Mouse (Mus musculus): Measurements from ENCODE around the gene Gpc5.
A peak's percentile ranks its signal among the peaks of the same experiment; 100 is the strongest.

Gene Gpc5

DNA sequence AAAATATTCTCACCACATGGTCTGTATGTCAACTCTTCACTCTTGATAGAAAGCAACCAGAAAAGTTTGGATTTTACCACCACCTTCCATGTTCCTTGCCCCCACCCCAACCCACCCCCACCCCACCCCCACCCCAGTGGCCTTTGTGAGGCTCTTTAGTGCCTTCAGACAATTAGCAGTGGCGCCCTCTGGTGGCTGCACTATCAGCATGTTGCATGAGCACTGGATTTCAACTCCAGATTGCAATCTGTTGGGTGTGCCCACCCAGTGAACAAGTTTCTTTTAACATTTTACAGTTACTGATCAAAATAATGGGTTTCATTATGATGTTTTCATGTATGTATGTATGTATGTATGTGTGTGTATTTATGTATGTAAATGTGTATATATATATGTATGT is 279.1 kb downstream of the Gpc5 start:
- DNase-seq = peak; percentile 22

DNA sequence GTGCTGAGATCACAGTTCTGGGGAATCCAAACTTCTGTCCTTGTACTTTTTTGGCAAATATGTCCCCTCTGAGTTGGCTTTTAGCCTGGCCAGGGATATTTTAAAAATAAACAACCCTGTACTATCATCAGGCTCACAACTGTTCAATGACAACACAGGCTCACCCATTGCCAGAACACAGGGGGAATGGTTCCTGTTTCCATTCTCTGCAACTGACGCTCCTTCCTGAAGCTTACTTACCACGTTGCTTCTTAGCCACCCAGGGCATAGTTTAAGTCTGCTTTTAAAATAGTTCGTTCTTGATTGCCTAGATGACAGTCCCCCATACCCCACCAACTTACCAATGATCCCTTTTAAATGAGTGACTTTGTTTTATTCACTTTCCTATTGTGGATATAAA is 299.8 kb downstream of the Gpc5 start:
- no peak for DNase-seq

DNA sequence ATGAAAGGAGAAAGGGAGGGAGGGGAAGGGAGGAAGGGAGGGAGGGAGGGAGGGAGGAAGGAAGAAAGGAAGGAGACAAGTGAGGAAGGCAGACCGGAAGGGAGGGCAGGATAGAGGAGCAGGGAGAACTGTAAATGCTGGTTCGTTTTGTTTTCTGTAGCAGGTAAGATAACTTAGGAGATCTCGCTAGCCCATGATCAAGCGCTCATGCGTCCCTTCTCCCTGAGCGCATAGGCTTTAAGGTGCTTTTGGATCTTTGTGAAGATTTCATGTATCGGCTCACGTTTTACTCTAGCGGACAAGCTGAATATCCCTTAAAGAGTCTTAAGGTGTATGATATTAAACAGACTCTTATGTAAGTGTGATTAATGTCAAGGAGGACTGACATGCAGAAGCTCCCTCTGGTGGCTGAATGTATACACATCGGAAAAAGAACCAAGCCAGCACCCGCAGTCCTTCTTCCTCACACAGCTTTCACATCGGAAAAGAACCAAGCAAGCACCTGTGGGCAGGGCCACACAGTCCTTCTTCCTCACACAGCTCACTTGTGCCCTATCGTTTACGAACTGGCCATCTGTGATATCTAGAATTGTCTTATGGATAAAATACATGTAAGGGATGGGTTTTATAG is 301.0 kb downstream of the Gpc5 start:
- DNase-seq = peak; percentile 15

DNA sequence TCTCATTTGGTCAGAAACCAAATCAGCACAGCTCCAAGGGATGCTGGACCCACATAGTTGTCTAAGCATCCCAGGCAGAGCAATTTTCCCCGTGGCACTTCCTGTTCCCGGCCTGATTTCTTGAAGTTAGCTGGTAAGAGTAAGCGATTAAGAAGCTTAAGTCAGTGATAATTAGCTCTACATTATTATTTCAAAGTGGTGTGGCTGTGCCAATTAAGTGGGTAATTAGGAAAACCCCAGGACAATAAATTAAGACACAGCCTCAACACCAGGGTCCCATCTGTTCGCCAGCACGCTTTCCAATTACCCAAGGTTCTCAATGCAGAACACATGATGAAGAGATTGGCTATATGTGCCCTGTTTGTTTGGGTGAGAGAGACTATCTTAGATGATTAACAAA is 314.6 kb downstream of the Gpc5 start:
- no peak for DNase-seq

DNA sequence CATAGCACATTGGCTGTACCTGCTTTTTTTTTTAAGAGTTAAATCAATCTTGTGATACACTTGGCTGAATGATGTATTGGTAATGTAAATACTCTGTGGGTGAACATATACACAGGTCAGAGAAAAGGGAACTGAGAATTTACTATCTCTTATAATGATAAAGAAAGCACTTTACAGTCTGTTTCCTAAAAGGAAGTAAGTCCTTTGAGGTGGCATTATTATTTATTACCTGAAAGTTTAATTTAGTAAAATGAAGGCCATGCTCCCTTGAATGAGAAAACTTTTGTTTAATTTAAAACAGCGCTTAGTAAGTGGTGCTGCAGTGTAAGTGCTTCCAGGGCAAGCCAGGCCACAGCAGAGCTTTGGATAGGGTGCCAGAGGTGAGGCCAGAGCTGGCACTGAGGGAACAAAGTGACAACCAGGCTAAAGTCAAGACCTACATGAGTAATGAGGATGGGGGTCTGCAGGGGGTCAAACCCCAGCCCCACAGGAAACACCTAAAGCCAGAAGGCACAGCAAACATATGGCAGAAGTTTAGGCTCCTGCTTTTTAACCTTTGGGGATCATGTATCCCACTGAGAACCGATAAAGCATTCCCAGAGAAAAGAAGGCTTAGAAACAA is 315.4 kb downstream of the Gpc5 start:
- DNase-seq = no peak

DNA sequence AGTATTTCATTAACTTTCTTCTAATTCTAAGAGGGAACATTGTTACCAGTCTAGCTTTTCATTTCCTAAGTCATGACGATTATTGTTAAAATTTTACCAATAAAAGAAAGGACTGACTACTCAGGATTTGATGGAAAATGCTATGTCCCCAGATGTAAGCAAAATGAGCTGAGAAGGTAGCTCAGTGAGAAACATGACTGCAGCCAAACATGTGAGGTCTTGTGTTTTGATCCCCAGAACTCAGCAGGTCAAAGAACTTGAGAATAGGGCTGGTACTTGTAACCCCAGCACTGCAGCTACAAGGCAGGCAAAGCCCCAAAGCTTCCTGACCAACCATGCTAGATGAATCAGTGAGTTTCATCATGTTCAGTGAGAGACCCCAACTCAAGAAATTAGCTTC is 318.9 kb downstream of the Gpc5 start:
- DNase-seq = no peak

DNA sequence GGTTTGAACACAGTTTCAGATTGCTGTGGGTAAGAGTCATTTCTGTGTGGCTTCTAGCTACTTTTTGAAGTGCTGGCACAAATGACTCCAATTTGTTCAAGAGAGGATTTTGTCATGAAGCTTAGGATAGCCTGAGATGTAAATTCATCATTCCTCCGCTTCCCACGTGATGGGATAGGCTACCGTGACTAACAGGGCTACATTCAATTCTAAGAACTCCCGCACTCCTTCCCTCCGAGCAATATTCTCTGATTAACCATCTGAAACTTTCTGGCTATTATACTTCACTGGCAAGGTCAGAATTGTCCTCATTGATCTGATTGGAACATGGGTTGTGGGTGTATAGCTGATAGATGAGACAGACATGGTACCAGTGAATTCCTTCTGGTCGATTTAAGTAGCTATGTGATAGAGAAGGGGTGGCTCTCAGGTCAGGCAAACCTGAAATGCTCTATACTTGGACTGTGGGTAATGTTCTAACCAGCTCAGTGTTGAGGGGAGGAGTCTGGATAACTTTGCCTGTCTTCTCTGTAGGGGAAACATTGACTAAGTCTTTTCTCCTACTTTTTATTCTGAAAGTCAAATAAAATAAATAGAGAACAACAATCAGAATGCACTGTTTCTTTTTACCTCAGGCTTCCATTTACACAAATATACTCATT is 319.6 kb downstream of the Gpc5 start:
- no peak for DNase-seq

DNA sequence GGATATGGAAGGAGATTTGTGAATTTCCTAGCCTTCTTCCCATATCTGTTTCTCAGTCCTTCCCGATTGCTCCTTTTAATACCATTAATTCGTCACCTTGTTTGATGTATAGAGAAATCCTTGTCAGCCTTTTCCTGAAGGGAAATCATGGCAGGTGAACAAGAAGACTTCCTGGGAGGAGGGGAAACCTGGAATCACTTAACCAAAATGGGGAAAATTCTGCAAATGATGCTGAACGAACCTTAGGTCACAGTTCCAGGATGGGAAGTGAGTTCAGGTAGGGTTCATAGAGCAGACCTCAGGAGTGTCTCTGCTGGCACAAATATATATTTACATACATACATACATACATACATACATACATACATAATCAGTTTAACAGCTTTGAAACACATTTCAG is 320.8 kb downstream of the Gpc5 start:
- DNase-seq = no peak

DNA sequence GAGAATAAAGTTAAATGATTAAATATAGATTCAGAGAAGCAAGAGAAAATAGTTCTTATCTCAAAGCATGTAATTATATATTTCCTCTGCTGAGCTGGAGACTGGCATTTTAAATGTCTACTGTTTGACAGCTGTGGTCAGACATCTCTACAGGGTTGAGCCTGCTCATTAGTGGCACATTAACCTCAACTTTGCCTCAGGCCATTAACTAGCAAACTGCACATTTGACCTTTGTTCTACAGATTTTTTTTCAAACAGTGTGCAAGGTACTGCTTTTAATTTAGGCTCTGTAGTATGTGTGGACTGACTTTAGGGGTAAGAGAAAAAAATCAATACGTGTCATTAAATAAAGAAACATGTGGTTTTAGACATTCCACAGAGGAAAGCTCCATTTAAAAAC is 321.4 kb downstream of the Gpc5 start:
- DNase-seq = no peak

DNA sequence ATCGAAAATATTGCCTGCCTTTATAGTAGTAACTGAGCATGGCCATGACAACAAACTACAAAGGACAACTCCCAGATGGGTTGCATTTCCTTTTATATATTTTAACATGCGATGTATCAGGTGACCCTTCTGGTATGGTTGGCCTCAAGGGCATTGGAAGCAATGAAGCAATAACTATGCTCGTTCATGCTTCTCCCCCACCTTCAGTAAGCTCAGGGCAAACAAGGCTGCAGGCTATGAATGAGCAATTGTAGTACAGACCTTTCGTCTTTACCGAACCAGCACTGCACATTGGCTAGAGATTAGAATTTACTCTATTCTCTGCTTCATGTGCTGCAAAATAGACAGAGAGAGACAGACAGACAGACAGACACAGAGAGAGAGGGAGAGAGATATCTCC is 322.5 kb downstream of the Gpc5 start:
- no peak for DNase-seq

DNA sequence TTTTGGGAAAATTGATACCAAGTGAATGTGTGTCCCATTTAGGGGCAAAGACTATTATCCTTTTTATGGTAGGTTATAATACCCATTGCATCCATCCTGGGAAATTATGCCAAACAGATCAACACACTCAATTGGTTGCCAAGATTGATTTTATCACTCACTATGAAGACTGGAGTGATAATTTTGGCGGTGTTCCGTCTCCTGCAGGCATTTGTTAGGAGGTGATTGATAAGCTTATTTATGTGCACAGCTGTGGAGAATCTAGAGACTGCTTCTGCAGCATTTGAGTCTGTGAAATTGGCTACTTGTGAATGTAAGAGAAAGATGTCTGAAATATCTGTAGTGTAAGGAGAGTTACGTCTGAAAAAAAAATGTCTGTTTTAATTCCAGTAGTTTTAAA is 340.0 kb downstream of the Gpc5 start:
- DNase-seq = no peak

DNA sequence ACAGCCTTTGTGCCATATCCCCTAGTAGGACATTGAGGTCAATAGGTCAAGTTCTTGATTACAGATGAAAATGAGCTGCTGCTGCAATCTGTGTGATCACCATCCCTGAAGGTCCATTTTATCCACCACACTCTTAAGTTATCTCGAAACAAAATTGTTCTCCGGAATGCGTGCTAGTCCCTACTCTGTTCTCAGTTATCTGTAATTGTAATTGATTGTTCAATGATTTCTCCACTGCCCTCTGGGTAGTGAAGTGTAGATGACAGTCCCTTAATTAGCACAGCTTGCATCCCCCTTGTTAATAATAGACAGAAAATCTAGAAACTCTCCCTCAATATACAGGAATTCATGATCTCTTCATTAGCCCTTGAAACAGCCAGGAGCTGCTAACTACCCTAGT is 340.4 kb downstream of the Gpc5 start:
- DNase-seq = no peak

DNA sequence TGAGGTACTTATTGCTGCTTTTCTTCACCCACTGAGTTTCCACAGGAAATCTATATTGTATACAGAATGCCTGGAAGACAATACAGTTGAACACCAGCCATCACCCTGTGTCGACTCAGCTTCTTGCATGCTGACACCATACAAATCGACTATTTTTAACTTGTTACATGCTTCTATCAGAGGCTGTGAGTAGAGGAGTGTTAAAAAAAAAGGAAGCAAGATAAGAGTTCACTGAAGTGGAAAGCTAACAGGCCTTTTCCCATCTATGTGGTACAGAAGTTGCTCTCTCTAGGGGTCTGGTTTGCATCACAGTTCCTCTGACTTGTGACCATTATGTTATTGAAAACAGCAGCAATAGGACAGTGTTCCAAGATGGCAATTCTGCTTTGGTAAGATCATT is 344.6 kb downstream of the Gpc5 start:
- no peak for DNase-seq

DNA sequence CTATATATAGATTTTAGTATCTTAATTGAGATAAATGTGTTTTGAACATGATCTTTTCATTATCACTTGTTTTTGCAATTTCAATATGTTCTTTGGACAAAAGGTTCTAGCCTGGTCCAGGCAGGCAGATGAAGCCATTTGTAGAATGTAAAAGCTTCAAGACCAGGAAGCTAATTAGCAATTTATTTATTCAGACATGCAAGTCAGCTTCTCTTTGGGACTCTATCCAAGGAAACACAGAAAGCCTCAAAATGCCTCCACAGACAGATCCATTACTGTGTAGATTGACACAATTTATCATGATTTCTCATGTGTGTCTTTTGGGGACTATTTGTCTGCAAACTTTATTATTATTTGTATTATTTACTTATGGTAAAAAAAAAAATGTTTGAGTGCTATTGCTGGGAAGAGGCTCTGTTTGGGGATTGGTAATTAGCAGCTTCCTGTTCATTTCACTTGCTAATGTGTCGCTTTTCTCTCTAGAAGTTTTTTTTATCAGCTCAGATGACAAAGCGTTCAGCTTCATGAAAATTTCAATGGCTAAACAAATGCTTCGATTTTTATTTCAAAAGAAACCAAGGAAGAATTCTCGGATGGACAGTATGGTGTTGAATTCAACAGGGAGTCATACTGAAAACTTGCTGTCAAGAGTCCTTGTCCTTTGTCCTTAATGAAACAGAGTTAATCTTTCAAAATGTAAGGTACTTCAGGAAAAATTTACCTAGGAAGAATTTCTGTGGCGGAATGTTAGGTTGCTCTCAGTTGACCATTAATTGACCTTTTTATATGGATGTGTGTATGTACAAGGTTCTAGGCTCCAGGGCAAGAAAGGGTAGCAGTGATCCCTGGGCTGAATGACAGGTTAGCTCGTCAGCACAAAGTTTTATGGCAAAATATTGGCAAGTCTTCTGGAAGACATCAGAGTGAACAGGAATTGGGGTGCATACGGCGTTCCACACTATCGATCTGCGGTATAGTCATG is 353.1 kb downstream of the Gpc5 start:
- DNase-seq = no peak

DNA sequence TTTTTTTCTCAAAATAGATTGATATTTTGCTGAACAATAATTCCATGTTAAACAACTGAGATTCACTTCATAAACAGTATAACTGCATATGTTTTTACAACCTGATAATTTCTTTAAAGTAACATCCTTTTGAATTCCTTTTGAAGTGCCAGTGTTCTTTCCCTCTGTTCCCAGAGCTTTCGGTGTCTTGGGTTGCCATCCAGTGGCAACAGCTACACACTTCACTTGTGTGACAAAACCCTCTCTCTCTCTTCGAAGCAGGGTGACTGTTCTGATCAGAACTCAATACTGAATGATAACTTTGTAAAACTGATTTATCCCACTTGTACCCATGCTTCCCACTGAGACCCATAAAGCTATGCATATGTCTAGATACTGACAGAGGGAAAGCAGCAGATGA is 358.9 kb downstream of the Gpc5 start:
- DNase-seq = no peak

DNA sequence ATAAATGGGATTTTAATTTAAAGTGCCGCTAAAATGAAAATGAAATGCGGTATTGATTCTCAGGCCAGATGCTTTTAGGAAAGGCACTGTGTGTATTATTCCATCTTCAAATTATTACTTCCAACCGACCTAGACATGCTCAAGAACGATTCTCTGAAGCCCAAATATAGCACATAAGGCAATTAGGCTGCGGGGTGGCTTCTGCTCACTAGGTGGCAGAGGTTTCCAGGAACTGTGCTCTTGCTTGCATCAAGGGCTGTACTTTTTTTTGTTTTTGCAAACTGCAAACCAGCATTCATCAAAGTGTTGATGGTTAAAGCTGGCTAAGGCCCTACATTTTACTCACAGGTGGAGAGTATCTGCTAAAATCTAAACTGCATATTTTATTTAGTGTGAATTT is 375.9 kb downstream of the Gpc5 start:
- no peak for DNase-seq

DNA sequence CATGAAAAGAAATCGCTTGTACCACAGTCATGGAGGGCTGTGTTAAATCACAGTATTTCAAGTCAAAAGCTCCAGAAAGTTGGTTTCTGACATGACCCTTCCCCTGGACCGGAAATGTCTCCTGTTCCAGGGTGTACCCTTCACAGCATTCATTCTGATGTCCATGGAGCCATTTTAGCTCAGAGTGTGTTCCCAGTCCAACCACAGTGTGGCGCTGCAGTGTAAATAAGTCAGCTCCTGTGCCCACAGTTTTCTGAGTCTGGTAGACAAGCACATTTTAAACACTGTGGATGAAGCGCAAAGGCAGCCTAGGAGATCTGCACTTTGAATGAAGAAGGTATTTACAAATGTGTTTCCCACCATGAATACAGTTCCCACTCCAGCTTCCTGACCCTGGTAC is 383.2 kb downstream of the Gpc5 start:
- peak; percentile 8 for DNase-seq

DNA sequence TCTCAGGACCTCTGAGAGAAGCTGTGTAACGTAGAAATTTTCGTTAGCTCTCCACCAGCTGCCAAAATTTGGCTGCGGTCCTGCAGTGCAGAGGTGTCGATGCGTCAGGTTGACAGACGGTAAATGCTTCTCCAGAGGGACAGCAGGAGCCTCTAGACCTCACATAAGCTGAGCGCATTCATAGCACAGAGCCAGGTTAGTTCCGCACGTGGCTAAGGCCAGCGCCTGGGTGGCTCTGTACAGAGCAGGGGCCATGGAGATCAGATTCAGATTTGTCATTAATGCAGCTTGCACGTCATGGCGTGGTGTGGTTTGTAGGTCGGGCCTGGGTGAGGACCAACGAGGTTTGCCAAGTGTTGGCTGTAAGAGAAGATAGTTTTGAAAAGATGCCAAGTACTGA is 385.3 kb downstream of the Gpc5 start:
- no peak for DNase-seq

DNA sequence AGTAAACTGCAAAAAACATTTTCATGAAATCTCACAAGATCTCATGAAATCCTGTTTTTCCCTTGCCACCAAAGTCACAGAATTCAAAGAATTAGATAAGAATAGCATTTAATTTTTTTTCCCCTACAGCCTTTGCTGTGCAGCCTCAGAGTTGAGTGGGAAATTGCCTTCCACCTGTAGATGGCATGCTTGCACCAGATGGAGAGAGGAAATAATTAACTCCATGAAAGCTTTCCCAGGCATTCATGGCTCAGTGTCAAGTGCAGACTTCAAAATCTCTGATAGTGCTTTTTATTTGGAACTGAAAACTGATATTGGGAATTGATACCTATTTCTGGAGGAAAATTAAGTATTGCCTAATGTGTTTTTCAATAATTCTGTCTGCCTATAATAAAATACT is 393.1 kb downstream of the Gpc5 start:
- DNase-seq = no peak

DNA sequence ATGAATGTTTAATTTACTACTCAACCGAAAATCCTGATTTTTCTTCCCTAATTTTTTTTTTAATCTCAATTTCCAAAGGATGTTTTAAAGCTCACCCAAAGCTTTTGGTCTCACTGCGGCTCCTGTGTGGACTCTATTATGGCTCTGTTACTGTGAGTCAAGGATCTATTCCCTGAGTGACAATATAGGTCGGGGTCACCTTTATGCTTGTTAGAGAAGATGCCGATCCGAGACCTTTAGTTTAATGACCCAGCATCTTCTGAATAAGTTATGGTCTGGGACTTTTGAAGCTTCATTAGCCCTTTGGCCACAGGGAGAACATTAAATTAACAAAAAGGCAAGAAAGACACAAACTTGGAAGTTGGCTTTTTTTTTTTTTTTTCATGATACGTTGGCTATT is 408.8 kb downstream of the Gpc5 start:
- no peak for DNase-seq

DNA sequence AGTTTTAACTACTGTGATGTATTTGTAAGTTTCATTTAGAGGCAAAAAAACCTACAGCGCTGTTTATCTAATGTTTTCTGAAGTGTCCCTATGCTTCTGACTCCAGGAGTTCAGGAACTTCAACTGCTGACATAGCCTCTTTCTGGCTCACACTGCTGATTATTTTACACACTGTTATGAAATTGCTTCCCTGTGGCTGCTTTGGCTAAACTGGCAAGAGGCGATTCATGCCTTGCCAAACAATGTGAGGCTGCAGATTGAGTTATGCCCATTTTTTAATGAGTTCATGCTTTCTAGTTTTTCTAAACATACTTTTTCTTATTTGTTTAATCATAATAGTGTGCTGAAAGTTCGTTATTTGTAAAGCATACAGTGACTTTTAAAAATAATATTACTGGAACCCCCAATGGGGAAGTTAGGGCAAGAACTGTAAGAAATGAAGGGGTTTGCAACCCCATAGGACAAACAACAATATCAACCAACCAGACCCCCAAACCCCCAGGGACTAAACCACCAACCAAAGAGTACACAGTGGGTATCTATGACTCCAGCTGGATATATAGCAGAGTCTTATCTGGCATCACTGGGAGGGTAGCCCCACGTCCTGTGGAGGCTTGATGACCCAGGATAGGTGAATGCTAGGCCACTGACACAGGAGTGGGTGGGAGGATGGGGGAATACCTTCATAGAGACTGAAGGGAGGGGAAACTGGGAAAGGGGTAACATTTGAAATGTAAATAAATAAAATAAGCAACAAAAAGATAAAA is 454.7 kb downstream of the Gpc5 start:
- no peak for DNase-seq

DNA sequence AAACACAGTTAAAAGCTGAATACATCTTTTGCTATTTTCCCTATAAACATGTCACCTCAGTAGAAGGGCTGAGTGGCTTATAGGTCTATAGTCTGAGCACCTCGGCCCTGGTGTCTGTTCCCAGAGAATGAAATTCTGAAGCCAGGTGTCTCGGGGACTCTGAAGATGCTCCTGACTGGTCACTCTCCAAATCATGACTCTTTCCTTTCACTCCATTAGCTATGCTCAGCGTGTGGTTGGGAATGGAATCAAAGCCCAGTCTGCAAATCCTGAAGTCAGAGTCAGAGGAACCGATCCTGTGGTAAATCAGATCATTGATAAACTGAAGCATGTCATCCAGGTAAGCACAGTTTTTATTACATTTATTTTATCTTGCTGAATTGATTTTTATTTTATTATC is 460.0 kb downstream of the Gpc5 start:
- no peak for DNase-seq

All from thymus, postnatal 25 days (tissue).